Mouse (Mus musculus) MEL (cell line): ENCODE results near the gene Aifm2. TPM values are rescaled to one million over a fixed set of nuclear protein-coding genes. Genes with fewer than 3 reads are reported as not detected.

Experiments used
- DNase-seq: peaks from one replicate; pipeline ENCODE4 v3.0.0; 2011; ENCODE audit warnings: low read depth, low spot score
- H3K27ac ChIP-seq: 2 replicates; pipeline ENCODE4 v1.5.1; 2012; ENCODE audit warnings: low read depth, mild to moderate bottlenecking, control low read depth, low read length, moderate library complexity; ENCODE audit not compliant: control insufficient read depth
- H3K27me3 ChIP-seq, 2 experiments: fragments of 150-350 bp in 1 of 2; sonication (generic) in 1 of 2; 2 replicates each; pipeline ENCODE4 v1.6.1; 2012; ENCODE audit warnings: low read length in 2 of 2, mild to moderate bottlenecking in 2 of 2, improper control_type of control experiment in 1 of 2, moderate library complexity in 1 of 2; ENCODE audit not compliant: insufficient read depth in 2 of 2, control insufficient read depth in 1 of 2
- H3K36me3 ChIP-seq, 2 experiments: 2 replicates each; pipeline ENCODE4 v1.6.1; 2012 to 2014; ENCODE audit warnings: low read length in 2 of 2, improper control_type of control experiment in 1 of 2, inconsistent platforms in 1 of 2, mild to moderate bottlenecking in 1 of 2; ENCODE audit not compliant: insufficient read depth in 2 of 2, control insufficient read depth in 1 of 2
- H3K4me1 ChIP-seq, 2 experiments: fragments of 150-350 bp in 1 of 2; sonication (generic) in 1 of 2; 2 replicates each; pipeline ENCODE4 v1.6.1; 2012; ENCODE audit warnings: low read length in 2 of 2, improper control_type of control experiment in 1 of 2, mild to moderate bottlenecking in 1 of 2; ENCODE audit not compliant: insufficient read depth in 2 of 2, control insufficient read depth in 1 of 2
- H3K4me3 ChIP-seq, 2 experiments: fragments of 150-350 bp in 1 of 2; sonication (generic) in 1 of 2; 2 replicates each; pipeline ENCODE4 v1.5.1; 2012; ENCODE audit warnings: low read depth in 2 of 2, low read length in 2 of 2, mild to moderate bottlenecking in 2 of 2, moderate library complexity in 2 of 2, control low read depth in 1 of 2, improper control_type of control experiment in 1 of 2; ENCODE audit not compliant: control insufficient read depth in 1 of 2, insufficient read depth in 1 of 2
- H3K79me2 ChIP-seq: 2 replicates; pipeline ENCODE4 v1.6.1; 2012; ENCODE audit warnings: mild to moderate bottlenecking, low read length, moderate library complexity; ENCODE audit not compliant: control insufficient read depth, poor library complexity, insufficient read depth
- H3K9ac ChIP-seq: 2 replicates; pipeline ENCODE4 v1.6.1; 2012; ENCODE audit warnings: low read depth, mild to moderate bottlenecking, control low read depth, low read length, moderate library complexity; ENCODE audit not compliant: control insufficient read depth, poor library complexity, severe bottlenecking
- H3K9me3 ChIP-seq: fragments of 150-350 bp; sonication (generic); replicated peaks from 2 replicates; pipeline ENCODE4 v1.6.1; 2012; ENCODE audit warnings: mild to moderate bottlenecking, low read length, improper control_type of control experiment, moderate library complexity; ENCODE audit not compliant: insufficient read depth
- CHD1 ChIP-seq: IDR thresholded peaks from 2 replicates; pipeline ENCODE4 v1.6.1; 2012; ENCODE audit warnings: low read depth, mild to moderate bottlenecking, inconsistent platforms, low read length, improper control_type of control experiment
- ETS1 ChIP-seq: IDR thresholded peaks from 2 replicates; pipeline ENCODE4 v1.6.1; 2012; ENCODE audit warnings: low read depth, mild to moderate bottlenecking, inconsistent platforms, low read length, improper control_type of control experiment, moderate library complexity
- GABPA ChIP-seq: IDR thresholded peaks from 2 replicates; pipeline ENCODE4 v1.6.1; 2012; ENCODE audit warnings: low read depth, mild to moderate bottlenecking, inconsistent platforms, low read length, improper control_type of control experiment, moderate library complexity
- HCFC1 ChIP-seq: IDR thresholded peaks from 2 replicates; pipeline ENCODE4 v1.6.1; 2012; ENCODE audit warnings: low read depth, mild to moderate bottlenecking, inconsistent platforms, low read length, improper control_type of control experiment, moderate library complexity
- JUND ChIP-seq: IDR thresholded peaks from 2 replicates; pipeline ENCODE4 v1.6.1; 2011; ENCODE audit warnings: low read depth, mild to moderate bottlenecking, improper control_type of control experiment, low read length
- MEF2A ChIP-seq: IDR thresholded peaks from 2 replicates; pipeline ENCODE4 v1.6.1; 2014; ENCODE audit warnings: low read depth, mild to moderate bottlenecking, inconsistent platforms, low read length, improper control_type of control experiment; ENCODE audit not compliant: poor library complexity, insufficient replicate concordance, severe bottlenecking; ENCODE audit errors: extremely low read depth
- MXI1 ChIP-seq: IDR thresholded peaks from 2 replicates; pipeline ENCODE4 v1.6.1; 2011; ENCODE audit warnings: mild to moderate bottlenecking, low read depth, low read length, improper control_type of control experiment
- MYC ChIP-seq: IDR thresholded peaks from 2 replicates; pipeline ENCODE4 v1.6.1; 2011; ENCODE audit warnings: low read depth, mild to moderate bottlenecking, low read length, improper control_type of control experiment, moderate library complexity
- SIN3A ChIP-seq: IDR thresholded peaks from 2 replicates; pipeline ENCODE4 v1.6.1; 2012; ENCODE audit warnings: low read length, improper control_type of control experiment, inconsistent platforms
- TAL1 ChIP-seq: IDR thresholded peaks from 2 replicates; pipeline ENCODE4 v1.6.1; 2012; ENCODE audit warnings: mild to moderate bottlenecking, inconsistent platforms, low read length, moderate library complexity, mixed read lengths
- TBP ChIP-seq: IDR thresholded peaks from 2 replicates; pipeline ENCODE4 v1.8.0; 2011; ENCODE audit warnings: low read depth, low read length, improper control_type of control experiment
- USF2 ChIP-seq, 2 experiments: IDR thresholded peaks; 2 replicates each; pipeline ENCODE4 v1.6.1; 2011 to 2012; ENCODE audit warnings: improper control_type of control experiment in 2 of 2, low read length in 2 of 2, borderline replicate concordance in 1 of 2, inconsistent platforms in 1 of 2, low read depth in 1 of 2, mild to moderate bottlenecking in 1 of 2; ENCODE audit not compliant: insufficient read depth in 1 of 2
- ZKSCAN1 ChIP-seq: IDR thresholded peaks from 2 replicates; pipeline ENCODE4 v1.6.1; 2012; ENCODE audit warnings: low read depth, mild to moderate bottlenecking, inconsistent platforms, low read length, improper control_type of control experiment, moderate library complexity
- ZNF384 ChIP-seq: IDR thresholded peaks from 2 replicates; pipeline ENCODE4 v1.6.1; 2012; ENCODE audit warnings: low read depth, mild to moderate bottlenecking, inconsistent platforms, low read length, improper control_type of control experiment
- polyA plus RNA-seq, 2 experiments: library from polyadenylated mRNA; stranded (reverse) in 1 of 2; unstranded in 1 of 2; fragments of >175 nt in 1 of 2; fragments of >200 nt in 1 of 2; gene quantifications; 2 replicates each; pipeline versions ENCODE4 v1.2.1 to v1.2.4; 2012; ENCODE audit warnings: low replicate concordance in 2 of 2, low read depth in 1 of 2; ENCODE audit not compliant: insufficient read length in 2 of 2, insufficient read depth in 1 of 2, missing spikeins in 1 of 2
- total RNA-seq: library from RNA; depleted of rRNA; stranded (reverse); fragments of 300-350 nt; gene quantifications from 2 replicates; pipeline ENCODE4 v1.2.3, GENCODE M21; 2012

Gene Aifm2
- total and polyA plus RNA-seq, 3 experiments = 13.4 to 17.7 TPM; not detected in 1

- DNase-seq = no peak
- no peak overlapping the region for H3K9ac ChIP-seq
- H3K27me3 ChIP-seq = no peaks in the 10 kb centered on the region
- TF ChIP-seq TBP (no peak), ETS1 (no peak), MXI1 (no peak), HCFC1 (no peak), TAL1 (no peak), MEF2A (no peak), SIN3A (no peak), ZNF384 (no peak), CHD1 (no peak), GABPA (no peak), JUND (no peak)
- no peaks in the 10 kb centered on the region for H3K36me3 ChIP-seq
- H3K27ac ChIP-seq = no peak overlapping the region
- H3K79me2 ChIP-seq = no peaks in the 10 kb centered on the region; the same call in 1 of the 2 replicates
- H3K4me3 ChIP-seq = no peak overlapping the region
- H3K4me1 ChIP-seq = peaks cover 1 to 11% of the 10 kb centered on the region in 2 experiments
- no peaks in the 10 kb centered on the region for H3K9me3 ChIP-seq
These were observed 2.6 kb downstream of the Aifm2 start for GRCm38 (mm10) chr10:61717406-61718296.

- no peak overlapping the region for H3K9ac ChIP-seq
- H3K4me3 ChIP-seq = no peak overlapping the region
- H3K27ac ChIP-seq = no peak overlapping the region
- no peak for DNase-seq
- TF ChIP-seq ZKSCAN1 = no peak
- no peak for TF ChIP-seq MYC
- TF ChIP-seq USF2 (IDR thresholded peaks at IDR 0.05; ENCODE audit: borderline replicate concordance in 1 of 2, insufficient read depth in 1 of 2, low read depth in 1 of 2, low read length in 2 of 2) = no peak
- H3K9me3 ChIP-seq = no peaks in the 10 kb centered on the region
- no peaks in the 10 kb centered on the region; the same call in 1 of the 2 replicates for H3K79me2 ChIP-seq
- no peaks in the 10 kb centered on the region for H3K36me3 ChIP-seq
- H3K4me1 ChIP-seq = peaks cover under 1 to 6% of the 10 kb centered on the region in 2 experiments; a peak in 3 of 4 replicates
- no peaks in the 10 kb centered on the region for H3K27me3 ChIP-seq
These were observed 5.3 kb downstream of the Aifm2 start for GRCm38 (mm10) chr10:61720331-61720730.
